Mouse (Mus musculus): Measurements from ENCODE around the gene Rbx1. TPM values are rescaled to one million over a fixed set of nuclear protein-coding genes. Genes with fewer than 3 reads are reported as not detected.

Gene Rbx1
- total and polyA plus RNA-seq, 3 experiments: 228 to 778 (median 307) TPM

GRCm38 (mm10) chr15:81485483-81485882 is 19.4 kb downstream of the Rbx1 start:
- TF ChIP-seq GATA1 (IDR thresholded peaks at IDR 0.05; ENCODE audit: low read depth, low read length) (no peak), ZNF384 (IDR thresholded peaks at IDR 0.05; ENCODE audit: low read depth, low read length) (0 out of 2 replicates have a peak, but pooled peaks have one; percentile 8)
- Histone ChIP-seq H3K9me3 (replicated peaks; ENCODE audit: insufficient read depth, low read length) (no peaks in the 10 kb centered on the region), H3K4me1 (ENCODE audit: control insufficient read depth in 1 of 2, insufficient read depth in 2 of 2, low read length in 2 of 2) (peaks cover 0 to 14% of the 10 kb centered on the region in 2 experiments; a peak in 3 of 4 replicates), H3K79me2 (ENCODE audit: control insufficient read depth, insufficient read depth, low read length, poor library complexity) (no peaks in the 10 kb centered on the region), H3K27me3 (ENCODE audit: control insufficient read depth in 1 of 2, insufficient read depth in 2 of 2, low read length in 2 of 2) (no peaks in the 10 kb centered on the region), H3K27ac (ENCODE audit: control insufficient read depth, low read depth, low read length) (no peak overlapping the region), H3K4me3 (ENCODE audit: control insufficient read depth in 1 of 2, insufficient read depth in 1 of 2, low read depth in 2 of 2, low read length in 2 of 2) (no peak overlapping the region), H3K36me3 (ENCODE audit: control insufficient read depth in 1 of 2, insufficient read depth in 2 of 2, low read length in 2 of 2) (peaks cover 0 to 9% of the 10 kb centered on the region in 2 experiments; a peak in 2 of 4 replicates), H3K9ac (ENCODE audit: control insufficient read depth, low read depth, low read length, poor library complexity, severe bottlenecking) (no peak overlapping the region)
- DNase-seq (ENCODE audit: low read depth, low spot score): no peak

DNA sequence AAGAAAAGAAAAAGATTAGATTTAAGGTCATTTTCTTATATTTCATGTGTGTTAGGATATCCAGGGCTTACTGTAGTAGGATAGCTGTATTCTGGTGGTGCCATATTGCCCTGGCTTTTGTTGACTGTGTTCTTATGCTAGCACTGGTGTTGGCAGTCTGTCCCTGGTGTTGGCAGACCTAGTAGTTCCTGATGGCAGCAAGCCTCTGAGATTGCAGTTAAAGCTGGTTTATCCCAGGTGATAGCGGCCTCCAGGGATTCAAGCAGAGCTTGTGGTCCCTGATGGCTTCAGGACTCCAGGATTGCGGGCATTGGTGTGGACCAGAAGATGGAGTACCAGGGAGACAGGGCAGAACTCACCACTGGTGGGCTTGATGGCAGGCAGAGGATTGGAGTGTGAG is 37.4 kb downstream of the Rbx1 start:
- Histone ChIP-seq H3K9me3 (replicated peaks; ENCODE audit: insufficient read depth, low read length) (no peaks in the 10 kb centered on the region), H3K4me1 (ENCODE audit: control insufficient read depth in 1 of 2, insufficient read depth in 2 of 2, low read length in 2 of 2) (peaks cover 0 to 13% of the 10 kb centered on the region in 2 experiments; a peak in 2 of 4 replicates), H3K27ac (ENCODE audit: control insufficient read depth, low read depth, low read length) (no peak overlapping the region), H3K36me3 (ENCODE audit: control insufficient read depth in 1 of 2, insufficient read depth in 2 of 2, low read length in 2 of 2) (peaks cover 0 to 13% of the 10 kb centered on the region in 2 experiments; a peak in 2 of 4 replicates), H3K27me3 (ENCODE audit: control insufficient read depth in 1 of 2, insufficient read depth in 2 of 2, low read length in 2 of 2) (no peaks in the 10 kb centered on the region), H3K9ac (ENCODE audit: control insufficient read depth, low read depth, low read length, poor library complexity, severe bottlenecking) (no peak overlapping the region), H3K4me3 (ENCODE audit: control insufficient read depth in 1 of 2, insufficient read depth in 1 of 2, low read depth in 2 of 2, low read length in 2 of 2) (no peak overlapping the region), H3K79me2 (ENCODE audit: control insufficient read depth, insufficient read depth, low read length, poor library complexity) (no peaks in the 10 kb centered on the region)
- TF ChIP-seq TCF12 (IDR thresholded peaks at IDR 0.05; ENCODE audit: low read depth, low read length): no peak
- no peak for TF ChIP-seq HCFC1 (IDR thresholded peaks at IDR 0.05; ENCODE audit: low read depth, low read length)
- TF ChIP-seq ELF1 (IDR thresholded peaks at IDR 0.05; ENCODE audit: low read depth, low read length): no peak
- TF ChIP-seq POLR2AphosphoS2 (IDR thresholded peaks at IDR 0.05; ENCODE audit: low read length): no peak
- no peak for TF ChIP-seq UBTF (IDR thresholded peaks at IDR 0.05; ENCODE audit: borderline replicate concordance, insufficient read depth, low read depth, low read length)
- TF ChIP-seq MYC (IDR thresholded peaks at IDR 0.05; ENCODE audit: low read depth, low read length): no peak
- no peak for TF ChIP-seq ZKSCAN1 (IDR thresholded peaks at IDR 0.05; ENCODE audit: low read depth, low read length)
- no peak for TF ChIP-seq E2F4 (IDR thresholded peaks at IDR 0.05; ENCODE audit: borderline replicate concordance, low read depth, low read length)
- TF ChIP-seq ZNF384 (IDR thresholded peaks at IDR 0.05; ENCODE audit: low read depth, low read length): no peak
- no peak for TF ChIP-seq MXI1 (IDR thresholded peaks at IDR 0.05; ENCODE audit: low read depth, low read length)
- TF ChIP-seq MYB (IDR thresholded peaks at IDR 0.05; ENCODE audit: low read depth, low read length): no peak
- no peak for TF ChIP-seq ZC3H11A (IDR thresholded peaks at IDR 0.05; ENCODE audit: low read depth, low read length)
- no peak for TF ChIP-seq MAZ (IDR thresholded peaks at IDR 0.05; ENCODE audit: low read depth, low read length)
- no peak for TF ChIP-seq RCOR1 (IDR thresholded peaks at IDR 0.05; ENCODE audit: low read depth, low read length)
- no peak for TF ChIP-seq BHLHE40 (IDR thresholded peaks at IDR 0.05; ENCODE audit: borderline replicate concordance, low read depth, low read length)
- DNase-seq (ENCODE audit: low read depth, low spot score): no peak

All from MEL (cell line).